Mouse (Mus musculus) cerebellum, adult 9-10 months (tissue): ENCODE measurements around the gene Gm10945.
A peak's percentile ranks its signal among the peaks of the same experiment; 100 is the strongest.

Experiments used
- DNase-seq: peaks from one replicate; pipeline ENCODE4 v3.0.0; 2022

Gene Gm10945

DNA sequence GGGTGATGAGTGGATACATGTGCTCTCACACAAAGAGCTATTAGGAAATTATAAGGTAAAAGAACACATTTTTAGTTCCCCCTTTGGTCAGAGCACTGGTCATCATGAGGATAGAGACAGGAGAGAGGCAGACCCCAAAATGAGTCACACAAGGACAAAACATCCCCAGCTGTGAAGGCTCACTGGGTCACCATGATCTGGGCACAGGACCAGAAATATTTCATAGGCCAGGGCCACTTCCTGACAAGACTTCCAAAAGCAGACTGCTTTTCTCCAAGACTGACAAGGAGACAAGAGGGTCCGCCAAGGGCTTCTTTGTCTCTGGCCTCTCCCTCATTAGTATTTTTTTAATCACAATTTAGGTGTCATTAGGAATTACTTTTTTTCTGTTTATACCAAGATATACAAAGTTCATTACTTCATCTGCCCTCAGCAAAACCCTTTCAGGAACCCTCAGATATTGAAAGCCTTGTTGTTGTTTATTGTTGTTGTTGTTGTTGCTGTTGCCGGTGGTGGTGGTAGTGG is at the start of gene Gm10945:
TSS of gene Gm10945 (minus strand) at position 475 of the 525 bp plus-strand sequence.
- DNase-seq = no peak

DNA sequence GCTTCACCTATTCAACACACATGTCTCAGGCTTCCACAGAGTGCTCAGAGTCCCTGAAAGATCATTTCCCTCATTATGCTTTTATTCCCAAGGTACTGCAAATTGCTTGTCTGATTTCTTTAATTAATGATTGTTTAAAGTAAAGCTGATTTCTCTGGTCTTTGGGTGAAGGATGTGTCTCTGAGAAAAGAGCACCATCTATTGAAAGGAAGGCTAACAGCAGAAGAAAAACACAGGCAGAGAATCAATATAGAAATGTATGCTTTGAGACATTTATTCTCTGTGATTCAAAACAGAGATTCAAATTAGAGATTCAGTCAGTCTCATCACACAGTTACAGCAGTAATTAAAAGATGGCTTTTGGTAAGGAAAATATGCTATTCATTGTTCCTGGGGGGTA is 28.7 kb upstream of the Gm10945 start:
- DNase-seq = no peak

DNA sequence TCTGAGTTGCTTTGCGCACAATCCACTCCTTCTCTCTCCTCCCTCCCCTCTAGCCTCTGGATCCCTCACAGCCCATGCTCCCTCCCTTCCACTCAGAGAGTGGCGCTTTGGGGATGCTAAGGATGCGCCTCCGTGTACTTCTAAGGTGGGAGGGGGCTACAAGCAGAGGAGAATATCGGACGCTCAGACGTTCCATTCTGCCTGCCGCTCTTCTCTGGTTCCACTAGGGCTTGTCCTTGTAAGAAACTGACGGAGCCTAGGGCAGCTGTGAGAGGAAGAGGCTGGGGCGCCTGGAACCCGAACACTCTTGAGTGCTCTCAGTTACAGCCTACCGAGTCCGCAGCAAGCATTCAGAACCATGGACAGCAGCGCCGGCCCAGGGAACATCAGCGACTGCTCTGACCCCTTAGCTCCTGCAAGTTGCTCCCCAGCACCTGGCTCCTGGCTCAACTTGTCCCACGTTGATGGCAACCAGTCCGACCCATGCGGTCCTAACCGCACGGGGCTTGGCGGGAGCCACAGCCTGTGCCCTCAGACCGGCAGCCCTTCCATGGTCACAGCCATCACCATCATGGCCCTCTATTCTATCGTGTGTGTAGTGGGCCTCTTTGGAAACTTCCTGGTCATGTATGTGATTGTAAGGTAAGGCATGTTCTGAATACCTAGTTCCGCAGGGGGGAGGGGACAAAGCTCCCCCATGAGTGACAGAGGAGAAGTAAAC is 27.1 kb upstream of the Gm10945 start:
- no peak for DNase-seq

DNA sequence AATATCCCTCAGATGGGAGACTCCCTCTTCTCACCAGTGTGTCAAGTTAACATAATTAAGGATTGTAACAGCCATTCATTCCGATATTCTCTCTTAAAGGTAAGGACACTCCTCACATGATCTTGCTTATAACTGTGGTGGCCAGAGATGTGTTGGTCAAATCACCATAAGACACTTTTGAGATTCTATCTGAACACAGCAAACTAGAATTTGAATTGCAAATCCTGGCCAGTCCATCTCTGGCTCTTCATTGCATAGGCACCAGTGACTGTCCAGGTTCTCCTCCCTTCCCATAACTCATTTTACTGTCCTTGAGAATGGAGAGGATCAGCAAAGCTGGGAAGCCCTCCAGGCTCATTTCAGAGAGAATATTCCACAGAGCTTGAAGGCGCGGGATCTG is 3.4 kb downstream of the Gm10945 start, which contains the start of gene Oprm1:
TSS of gene Oprm1 (plus strand) at position 301 of the 400 bp plus-strand sequence.
- no peak for DNase-seq

DNA sequence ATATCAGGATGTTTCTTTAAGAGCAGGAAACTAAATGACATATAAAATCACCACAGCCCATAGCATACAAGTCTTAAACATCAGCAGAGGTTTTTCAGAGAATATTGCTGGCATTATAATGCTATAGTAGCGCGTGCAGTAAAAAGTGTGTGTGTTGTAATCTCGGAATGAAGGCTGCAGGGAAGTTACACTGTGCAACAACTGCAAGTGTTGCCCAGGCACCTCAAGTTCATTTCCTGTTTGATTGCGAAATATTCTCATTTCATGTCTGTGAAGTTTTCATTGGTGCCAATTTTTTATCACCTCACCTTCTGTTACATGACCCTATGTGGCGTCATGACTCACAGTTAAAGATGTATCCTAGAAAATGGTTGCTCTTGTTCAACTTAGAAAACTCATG is 8.2 kb downstream of the Gm10945 start:
- DNase-seq = no peak

DNA sequence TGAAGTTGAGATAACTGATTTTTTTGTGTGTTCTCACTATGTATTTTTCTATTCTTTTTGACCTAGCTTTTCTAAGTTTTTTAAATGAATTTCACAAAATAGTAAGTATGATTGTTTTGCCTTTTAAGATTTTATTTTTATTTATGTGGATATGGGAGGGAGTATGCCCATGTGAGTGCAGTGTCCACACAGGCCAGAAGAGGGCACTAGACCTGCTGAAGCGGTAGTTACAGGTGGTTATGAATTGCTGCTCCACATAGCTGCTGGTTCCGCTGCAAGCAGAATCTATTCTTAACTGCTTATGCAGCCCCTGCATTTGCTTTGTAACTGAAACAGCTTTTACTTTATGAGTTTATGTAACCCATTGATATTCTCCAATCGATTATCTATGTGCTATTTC is 33.1 kb downstream of the Gm10945 start:
- DNase-seq = no peak

DNA sequence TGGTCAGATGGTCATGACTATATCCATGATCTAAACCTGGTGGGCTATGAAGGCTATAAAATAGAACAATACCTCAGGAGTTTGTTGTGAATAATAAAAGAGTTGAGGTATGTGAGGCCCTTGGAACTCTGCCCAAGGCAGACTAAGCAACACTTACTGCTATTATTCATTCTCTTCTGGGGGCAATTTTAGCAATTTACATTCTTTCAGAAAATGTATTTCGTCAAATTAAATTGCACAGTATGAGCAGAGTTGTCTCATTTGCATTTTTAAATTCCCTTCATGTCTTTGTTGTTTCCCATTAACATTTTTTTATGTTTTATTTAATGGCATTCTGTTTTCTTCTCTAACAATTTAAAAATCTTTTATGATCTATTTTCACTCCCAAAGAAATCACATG is 37.8 kb downstream of the Gm10945 start:
- no peak for DNase-seq

DNA sequence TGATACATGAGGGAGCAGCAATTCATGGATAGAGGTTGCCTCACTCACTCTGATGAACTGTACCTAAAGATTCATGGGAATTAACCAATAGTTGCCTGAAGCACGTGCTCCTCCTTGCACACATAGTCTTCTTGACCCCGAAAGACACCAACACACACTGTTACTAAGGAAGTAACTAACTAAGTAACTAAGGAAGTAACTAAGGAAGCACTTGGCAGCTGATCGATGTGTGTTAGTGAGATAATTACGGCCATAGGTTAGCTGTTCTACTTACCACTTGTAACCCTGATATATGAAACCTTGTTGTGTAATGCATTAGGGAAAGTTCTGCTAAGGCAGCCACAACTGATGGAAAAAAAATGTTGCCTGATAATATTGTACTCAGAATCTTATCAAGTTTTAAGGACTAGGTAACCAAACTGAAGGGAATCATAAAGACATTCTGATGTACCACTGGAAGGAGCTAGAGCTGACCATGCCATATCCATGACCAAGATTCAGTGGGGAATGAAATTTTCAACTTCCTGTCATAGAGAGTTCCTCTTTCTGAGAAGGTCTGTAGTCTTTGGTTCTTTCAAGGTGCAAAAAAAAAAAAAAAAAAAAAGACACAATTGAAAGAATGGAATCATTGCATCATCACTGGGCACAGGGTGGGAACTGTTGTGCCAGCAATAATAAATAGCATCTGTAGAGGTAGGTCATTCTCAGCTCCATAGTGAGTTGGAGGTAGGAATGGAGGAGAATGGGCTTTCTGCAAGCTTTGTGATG is 44.2 kb downstream of the Gm10945 start:
- no peak for DNase-seq

DNA sequence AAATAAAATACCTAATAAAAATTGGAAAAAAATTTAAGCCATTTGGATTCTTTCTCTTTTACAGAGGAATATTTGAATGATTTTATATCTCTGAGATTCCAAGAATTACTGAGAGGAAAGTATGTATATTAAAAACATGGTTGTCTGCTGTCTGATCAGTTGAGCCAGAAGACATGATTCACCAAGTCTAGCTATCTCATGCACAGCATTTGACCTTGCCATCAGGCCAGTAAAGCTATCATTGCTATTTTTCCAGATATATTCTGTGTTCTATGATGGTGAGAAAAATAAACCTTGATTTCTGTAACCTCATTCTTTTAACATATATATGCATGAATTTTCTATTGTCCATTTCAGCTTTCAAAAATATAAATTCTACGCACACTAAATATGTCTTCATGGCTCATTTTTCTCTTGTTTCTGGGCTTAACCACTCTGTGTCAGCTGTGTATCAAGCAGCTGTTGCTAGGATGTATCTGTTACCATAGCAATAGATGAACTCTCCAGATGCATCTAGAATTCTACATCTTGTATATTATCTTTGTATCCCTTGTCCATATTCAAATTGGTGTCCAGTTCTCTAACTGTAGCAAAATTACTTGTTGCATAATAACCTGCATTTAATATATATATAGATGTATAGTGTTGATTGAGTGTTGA is 56.2 kb downstream of the Gm10945 start:
- DNase-seq = no peak

DNA sequence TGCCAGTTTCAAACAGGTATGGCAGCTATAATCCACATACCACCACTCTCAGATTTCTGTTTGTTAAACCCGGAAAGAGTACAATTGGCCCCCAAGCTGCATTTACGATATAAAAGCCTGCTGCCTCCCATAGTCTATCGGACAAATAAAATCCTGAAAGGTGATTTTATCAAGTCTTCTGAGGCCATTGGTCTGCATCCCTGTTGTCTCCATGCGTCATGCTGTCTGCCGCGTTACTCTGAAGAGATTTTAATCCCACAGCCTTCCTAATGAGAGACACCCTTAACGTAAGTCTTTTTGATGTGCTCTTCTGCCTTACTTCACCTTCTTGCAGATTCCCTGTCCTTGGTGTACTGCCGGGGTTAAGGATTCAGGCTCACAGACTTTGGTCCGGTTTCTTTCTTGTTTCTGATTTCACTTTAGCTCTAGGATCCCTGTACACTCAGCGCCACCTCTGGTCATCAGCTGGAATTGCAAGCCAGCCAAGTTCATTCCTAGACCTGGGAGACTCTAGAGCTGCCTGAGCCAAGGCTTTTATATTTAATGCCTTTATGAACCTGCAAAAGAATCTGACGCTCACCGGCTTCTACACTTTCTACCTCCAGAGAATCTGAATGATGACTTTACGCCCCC is 67.2 kb downstream of the Gm10945 start:
- peak; percentile 49 for DNase-seq
